Mouse (Mus musculus): Measurements from ENCODE around the gene Trabd.

The Trabd gene

GRCm38 (mm10) chr15:89078208-89078836, 3.4 kb downstream of the Trabd start:
- DNase-seq: peak; percentile 69 to 78

- no peak for DNase-seq
Measured at GRCm38 (mm10) chr15:89083906-89084305, 9.0 kb downstream of the Trabd start.

DNA sequence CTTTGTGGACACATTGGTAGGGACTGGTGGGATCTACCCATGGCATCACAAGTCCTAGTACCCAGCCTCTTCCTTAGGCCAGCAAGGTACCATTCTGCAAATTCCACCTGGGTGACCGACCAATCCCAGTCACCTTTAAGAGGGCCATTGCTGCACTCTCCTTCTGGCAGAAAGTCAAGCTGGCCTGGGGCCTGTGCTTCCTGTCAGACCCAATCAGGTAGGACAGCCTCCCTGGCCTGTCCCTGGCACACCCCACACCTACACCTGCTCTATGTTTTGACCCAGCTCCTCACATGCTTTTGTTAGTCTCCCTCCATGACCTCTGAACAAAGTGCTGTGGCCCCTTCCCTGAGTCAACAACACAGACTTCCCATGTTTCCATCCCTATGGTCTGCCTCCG, 9.9 kb downstream of the Trabd start:
- no peak for DNase-seq

- DNase-seq: peak; percentile 81 to 84
Measured at GRCm38 (mm10) chr15:89088607-89089247, 13.8 kb downstream of the Trabd start, which contains the start of gene Selenoo. Selenoo (plus strand) TSS chr15:89089084.

GRCm38 (mm10) chr15:89089248-89090051, 14.5 kb downstream of the Trabd start:
- peak; percentile 31 to 42 for DNase-seq

DNA sequence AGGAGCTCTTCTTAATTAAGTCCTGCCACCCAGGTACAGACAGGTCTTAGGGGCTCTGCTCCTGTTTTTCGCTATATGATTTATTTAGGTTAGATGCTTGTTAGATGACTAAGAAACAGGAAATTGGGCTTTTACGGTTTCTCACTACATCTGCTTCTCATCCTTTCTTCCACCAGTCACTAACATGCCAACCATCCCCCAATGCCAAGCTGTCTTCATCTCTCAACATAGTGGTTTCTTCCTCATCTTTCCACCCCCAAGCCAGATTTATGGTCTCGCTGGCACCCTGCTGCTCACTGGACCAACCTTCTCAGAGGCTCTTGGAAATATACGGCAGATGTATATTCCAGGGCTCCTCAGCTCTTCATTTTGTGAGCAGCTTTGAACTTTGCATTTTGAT, 15.7 kb downstream of the Trabd start:
- DNase-seq: no peak

- no peak for DNase-seq
Measured at GRCm38 (mm10) chr15:89092181-89092580, 17.3 kb downstream of the Trabd start.

DNA sequence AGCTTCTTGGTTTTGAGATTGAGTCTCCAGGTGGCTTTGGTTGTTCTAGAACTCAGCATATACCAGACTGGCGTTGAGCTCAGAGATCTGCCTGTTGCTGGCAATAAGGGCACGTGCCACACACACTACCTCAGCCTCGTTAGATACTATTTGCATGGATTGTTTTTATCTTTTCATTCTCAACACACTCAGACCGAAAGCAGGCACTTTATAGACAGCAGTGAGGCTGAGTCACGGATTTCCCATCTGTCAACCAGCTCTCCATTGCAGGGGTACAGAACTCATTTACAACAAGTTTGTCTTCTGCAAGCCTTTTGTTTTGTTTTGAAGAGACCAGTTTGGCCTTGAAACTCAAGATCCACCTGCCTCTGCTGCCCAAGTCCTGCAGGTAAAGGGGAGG, 22.5 kb downstream of the Trabd start:
- no peak for DNase-seq

DNA sequence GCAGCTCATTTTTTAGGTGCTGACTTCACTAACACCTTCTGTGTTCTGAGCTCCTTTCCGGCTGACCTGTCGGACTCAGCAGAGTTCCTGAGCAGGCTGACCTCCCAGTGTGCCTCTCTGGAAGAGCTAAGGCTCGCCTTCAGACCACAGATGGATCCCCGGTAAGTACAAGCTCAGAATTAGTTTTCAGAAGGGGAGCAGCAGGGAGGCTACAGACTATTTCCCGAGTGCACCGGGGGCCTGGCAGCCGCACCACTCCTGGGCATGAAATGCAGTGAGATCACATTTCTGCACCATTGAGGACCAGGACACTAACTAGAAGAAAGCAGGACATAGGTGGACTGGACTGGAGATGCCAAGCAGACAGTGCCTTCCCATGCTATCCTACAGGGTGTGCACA, 23.7 kb downstream of the Trabd start:
- DNase-seq: no peak

- DNase-seq: no peak
Measured at GRCm38 (mm10) chr15:89100823-89101222, 25.9 kb downstream of the Trabd start.

GRCm38 (mm10) chr15:89102646-89103045, 27.7 kb downstream of the Trabd start:
- DNase-seq: no peak

GRCm38 (mm10) chr15:89103921-89104320, 29.0 kb downstream of the Trabd start:
- no peak for DNase-seq

GRCm38 (mm10) chr15:89104425-89104824, 29.5 kb downstream of the Trabd start:
- DNase-seq: no peak

GRCm38 (mm10) chr15:89106073-89106472, 31.1 kb downstream of the Trabd start:
- DNase-seq: no peak

DNA sequence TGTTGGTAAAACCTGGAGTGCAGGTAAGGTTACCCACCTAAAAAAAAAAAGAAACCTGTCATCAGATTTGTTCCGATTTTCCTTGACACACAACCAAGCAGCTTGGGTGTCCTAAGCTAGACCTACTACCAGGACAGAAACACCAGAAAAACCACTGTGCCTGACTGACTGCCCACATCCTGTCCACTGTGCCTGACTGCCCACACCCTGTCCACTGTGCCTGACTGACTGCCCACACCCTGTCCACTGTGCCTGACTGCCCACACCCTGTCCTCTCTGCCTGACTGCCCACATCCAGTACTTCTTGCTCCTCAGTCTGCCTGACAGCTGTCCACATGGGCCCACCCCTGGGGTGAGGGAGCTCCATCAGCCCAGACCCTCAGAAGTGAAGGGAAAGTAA, 32.1 kb downstream of the Trabd start:
- no peak for DNase-seq

- no peak for DNase-seq
Measured at GRCm38 (mm10) chr15:89110147-89110546, 35.2 kb downstream of the Trabd start.

GRCm38 (mm10) chr15:89118007-89118406, 43.1 kb downstream of the Trabd start:
- DNase-seq: peak in 1 of 2 experiments; percentile 18

- DNase-seq: peak; percentile 92
Measured at GRCm38 (mm10) chr15:89122649-89123366, 47.9 kb downstream of the Trabd start, which contains the start of gene Tubgcp6. Tubgcp6 (minus strand) TSS chr15:89123112.

DNA sequence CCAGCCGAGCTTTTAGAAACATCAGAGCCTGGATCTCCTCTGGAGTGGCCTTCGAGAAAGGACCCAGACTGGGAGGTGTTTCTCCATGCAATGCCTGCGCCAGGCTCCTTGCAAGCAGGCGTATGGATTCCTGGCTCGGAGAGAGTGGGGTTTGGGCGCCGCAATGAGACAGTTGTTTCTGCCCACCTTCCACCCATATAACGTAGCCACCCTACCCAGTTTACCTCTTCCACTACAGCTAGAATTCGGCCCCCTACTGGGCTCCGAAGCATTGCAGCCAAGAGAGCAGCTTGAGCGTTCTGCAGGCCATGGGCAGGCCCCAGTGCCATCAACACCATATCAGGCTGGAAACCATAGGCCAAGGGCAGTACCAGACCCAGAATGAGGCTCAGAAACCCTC, 48.7 kb downstream of the Trabd start:
- DNase-seq: peak; percentile 33 to 48

DNA sequence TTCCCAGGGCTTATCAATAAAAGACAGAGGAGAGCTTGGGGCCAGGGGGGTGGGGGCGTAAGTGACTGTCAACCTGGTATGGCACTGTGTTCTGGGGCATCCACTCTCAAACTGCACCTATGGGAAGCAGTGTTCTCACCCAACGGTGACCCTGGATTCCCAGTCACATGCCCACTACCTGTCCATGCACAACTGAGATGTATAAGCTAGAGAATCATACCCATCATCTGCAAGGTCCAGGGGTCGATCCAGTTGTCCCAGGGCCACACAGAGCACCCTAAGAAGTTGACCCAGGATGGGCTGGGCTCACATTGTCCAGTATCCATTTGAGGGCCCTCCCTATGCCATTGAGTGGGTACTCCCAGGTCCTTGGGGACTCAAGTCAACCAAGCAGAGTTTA, 49.4 kb downstream of the Trabd start:
- DNase-seq: no peak

- DNase-seq: no peak
Measured at GRCm38 (mm10) chr15:89125351-89125750, 50.4 kb downstream of the Trabd start.

GRCm38 (mm10) chr15:89126622-89127021, 51.7 kb downstream of the Trabd start:
- DNase-seq: no peak

DNA sequence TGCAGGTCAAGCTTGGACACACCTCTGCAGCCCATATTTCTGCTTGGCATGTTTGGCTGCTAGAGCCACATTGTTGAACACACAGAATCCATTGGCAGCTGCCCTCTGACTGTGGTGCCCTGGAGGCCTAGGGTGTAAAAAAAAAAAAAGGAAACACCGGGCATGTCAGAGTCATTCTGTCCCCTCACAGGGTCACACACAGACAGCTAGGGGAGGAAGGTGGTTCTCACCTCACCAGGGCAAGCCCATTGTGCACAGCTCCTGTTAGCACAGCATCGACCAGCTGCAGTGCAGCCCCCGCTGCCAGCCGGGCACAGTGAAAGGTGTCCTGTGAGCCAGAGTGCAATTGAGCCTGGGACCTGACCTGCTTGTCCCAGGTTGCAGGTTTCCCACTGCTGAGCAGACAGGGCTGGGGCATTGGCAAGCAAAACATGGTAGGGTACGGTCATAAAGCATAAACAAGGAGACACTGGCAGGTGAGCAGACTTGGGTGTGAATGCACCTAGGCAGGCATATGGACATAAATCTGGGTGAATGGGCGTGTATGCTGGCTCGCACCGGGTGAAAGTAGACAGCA, 52.5 kb downstream of the Trabd start:
- no peak for DNase-seq
